Mouse (Mus musculus): ENCODE results near the gene A630023A22Rik. TPM values are rescaled to one million over a fixed set of nuclear protein-coding genes. Genes with fewer than 3 reads are reported as not detected.

Gene A630023A22Rik
- polyA plus RNA-seq, 1 experiment from 2014 or later: not detected

DNA sequence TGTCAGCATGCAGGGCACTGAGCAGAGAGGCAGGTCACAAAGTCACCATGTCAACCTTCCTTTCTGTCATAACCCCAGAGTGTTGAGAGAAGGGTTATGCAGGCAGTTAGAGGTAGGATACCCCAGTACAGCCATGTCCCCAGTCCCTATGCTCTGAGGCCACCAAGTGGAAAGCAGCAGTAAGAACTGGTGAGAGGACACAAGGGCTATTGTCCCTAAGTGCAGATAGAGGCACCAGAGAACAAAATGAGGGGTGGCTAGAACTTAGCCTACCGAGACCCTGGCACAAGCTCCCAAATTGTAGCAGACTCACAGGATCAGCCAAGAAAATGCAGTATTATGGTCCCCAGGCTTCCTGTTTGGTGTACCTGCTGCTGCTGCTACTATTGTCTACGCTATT, 85.6 kb downstream of the A630023A22Rik start:
- Histone ChIP-seq H3K9ac (no peak overlapping the region), H3K4me1 (replicated peaks) (no peaks in the 10 kb centered on the region), H3K4me3 (no peak overlapping the region), H3K36me3 (no peaks in the 10 kb centered on the region), H3K27ac (no peak overlapping the region), H3K4me2 (no peak overlapping the region), H3K9me3 (replicated peaks) (no peaks in the 10 kb centered on the region), H3K27me3 (no peaks in the 10 kb centered on the region)
- WGBS: 96% methylated on average over 2 of the region's 2 CpGs
- no peak for ATAC-seq (replicated peaks; ENCODE audit: insufficient number of reproducible peaks, insufficient read depth, low FRiP score, low read depth)

DNA sequence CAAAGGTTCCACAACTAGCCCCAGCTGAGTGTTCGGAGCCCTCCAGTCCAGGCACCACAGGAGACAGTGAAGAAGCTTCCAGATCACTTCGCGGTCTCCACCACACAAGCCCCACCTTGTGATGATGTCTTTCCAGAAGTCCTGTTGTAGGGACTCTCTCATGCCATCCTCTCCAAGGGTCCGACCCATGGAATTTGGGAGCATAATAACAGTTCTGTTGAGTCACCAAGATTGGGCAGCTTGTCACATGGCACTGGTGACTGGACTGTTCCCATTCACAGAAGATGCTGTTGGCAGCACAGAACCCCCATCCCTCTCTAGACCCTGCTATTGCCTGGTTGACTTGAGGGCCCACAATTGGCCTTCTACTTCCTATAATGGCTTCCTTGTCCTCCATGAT, 86.2 kb downstream of the A630023A22Rik start, which contains the start of gene Gm5460:
Gene Gm5460 (plus strand): TSS at position 378 of the 400 bp plus-strand sequence.
- no peak within 1 kb of the TSS for H3K4me3 ChIP-seq
- 82% methylated on average over 4 of the region's 4 CpGs for WGBS
- H3K27ac ChIP-seq: no peak within 1 kb of the TSS
- no peak within 1 kb of the TSS for H3K9ac ChIP-seq
- H3K4me2 ChIP-seq: no peak within 1 kb of the TSS
- no peaks in the 10 kb centered on the region for H3K4me1 ChIP-seq (replicated peaks)
- H3K9me3 ChIP-seq (replicated peaks): no peaks in the 10 kb centered on the region
- no peak for ATAC-seq (replicated peaks; ENCODE audit: insufficient number of reproducible peaks, insufficient read depth, low FRiP score, low read depth)
- no peaks in the 10 kb centered on the region for H3K27me3 ChIP-seq
- no peaks in the 10 kb centered on the region for H3K36me3 ChIP-seq

DNA sequence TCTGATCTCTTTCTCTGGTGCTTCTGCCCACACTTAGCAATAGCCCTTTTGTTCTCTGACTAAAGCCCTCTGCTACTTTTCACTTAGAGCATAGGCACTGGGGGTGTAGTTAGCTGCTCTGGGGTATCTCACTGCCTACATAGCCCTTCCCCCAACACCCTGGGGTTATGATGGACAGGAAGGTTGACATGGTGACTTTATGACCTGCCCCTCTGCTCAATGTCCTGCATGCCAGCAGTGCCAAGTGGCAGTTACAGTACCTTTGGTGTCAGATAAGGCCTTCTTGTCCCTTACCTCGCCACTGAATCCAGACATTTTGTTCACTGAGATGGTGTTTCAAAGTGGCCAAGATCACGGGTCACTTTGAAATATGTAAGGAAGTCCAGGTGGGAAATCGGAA, 87.5 kb downstream of the A630023A22Rik start, which contains the start of gene Gm30083:
Gene Gm30083 (minus strand): TSS at position 120 of the 400 bp plus-strand sequence.
- Histone ChIP-seq H3K9me3 (replicated peaks) (no peaks in the 10 kb centered on the region), H3K9ac (no peak within 1 kb of the TSS), H3K27me3 (no peaks in the 10 kb centered on the region), H3K4me3 (no peak within 1 kb of the TSS), H3K27ac (no peak within 1 kb of the TSS), H3K4me1 (replicated peaks) (no peaks in the 10 kb centered on the region), H3K4me2 (no peak within 1 kb of the TSS), H3K36me3 (no peaks in the 10 kb centered on the region)
- 72% methylated on average over 3 of the region's 3 CpGs for WGBS
- no peak for ATAC-seq (replicated peaks; ENCODE audit: insufficient number of reproducible peaks, insufficient read depth, low FRiP score, low read depth)

DNA sequence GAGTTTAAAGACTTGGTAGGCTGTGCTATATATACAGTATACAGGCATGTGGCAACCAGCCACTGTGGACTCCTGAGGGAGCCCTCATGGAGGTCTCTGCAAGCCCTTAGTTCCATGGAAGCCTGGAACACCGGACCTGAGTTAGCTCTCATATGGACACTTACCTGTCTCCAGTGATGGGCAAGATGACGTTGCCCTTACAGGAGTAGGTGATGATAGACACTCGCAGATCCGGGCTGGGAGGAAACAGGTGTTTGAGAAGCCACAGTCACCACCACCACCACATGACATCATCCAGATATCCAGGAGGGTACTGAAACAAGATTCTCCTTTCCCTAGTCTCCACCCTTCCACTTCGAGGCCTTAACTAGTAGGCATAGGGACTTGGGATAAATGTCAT, 100.2 kb downstream of the A630023A22Rik start:
- Histone ChIP-seq H3K27ac (no peak overlapping the region), H3K9me3 (replicated peaks) (no peaks in the 10 kb centered on the region), H3K4me2 (no peak overlapping the region), H3K4me1 (replicated peaks) (no peaks in the 10 kb centered on the region), H3K9ac (no peak overlapping the region), H3K27me3 (0 out of 2 replicates have a peak, but pooled peaks cover 3% of the 10 kb centered on the region), H3K4me3 (no peak overlapping the region), H3K36me3 (no peaks in the 10 kb centered on the region)
- WGBS: 82% methylated on average over 5 of the region's 5 CpGs
- ATAC-seq (replicated peaks; ENCODE audit: insufficient number of reproducible peaks, insufficient read depth, low FRiP score, low read depth): no peak

DNA sequence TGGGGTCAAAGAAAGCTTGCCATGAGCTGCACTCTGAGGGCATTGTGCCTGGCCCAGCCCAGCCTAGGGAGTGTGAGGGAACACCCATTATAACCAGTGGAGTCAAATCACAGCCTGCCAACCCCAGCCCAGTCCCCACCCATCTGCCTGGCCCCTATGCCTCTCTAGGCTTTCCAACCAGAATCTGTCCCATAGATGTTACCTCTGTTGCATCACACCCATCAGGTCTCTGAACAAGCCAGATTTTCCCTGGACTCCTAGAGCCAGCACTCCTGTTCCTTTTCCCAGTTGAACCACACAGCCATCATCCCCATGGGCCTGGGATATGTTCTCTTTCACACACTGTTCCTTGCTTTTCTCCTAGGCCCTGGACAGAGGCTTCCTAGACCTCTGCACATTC, 101.1 kb downstream of the A630023A22Rik start:
- Histone ChIP-seq H3K36me3 (no peaks in the 10 kb centered on the region), H3K4me2 (no peak overlapping the region), H3K9ac (no peak overlapping the region), H3K27me3 (0 out of 2 replicates have a peak, but pooled peaks cover 3% of the 10 kb centered on the region), H3K4me3 (no peak overlapping the region), H3K9me3 (replicated peaks) (no peaks in the 10 kb centered on the region), H3K4me1 (replicated peaks) (no peaks in the 10 kb centered on the region), H3K27ac (no peak overlapping the region)
- ATAC-seq (replicated peaks; ENCODE audit: insufficient number of reproducible peaks, insufficient read depth, low FRiP score, low read depth): no peak

Other genes with a start within 250 kb of the A630023A22Rik start
- 7.1 and 17.1 TPM in 2 replicates for gene Gdf10, start 179.2 kb downstream of the A630023A22Rik start, polyA plus RNA-seq (2015; fragmentation: Nextera tagmentation; extraction: Ambion mirVana)
- gene Gdf2, start 161.7 kb downstream of the A630023A22Rik start, polyA plus RNA-seq (2015; fragmentation: Nextera tagmentation; extraction: Ambion mirVana): 0.11 and 0.19 TPM in 2 replicates
- gene Rbp3, start 148.8 kb downstream of the A630023A22Rik start, polyA plus RNA-seq (2015; fragmentation: Nextera tagmentation; extraction: Ambion mirVana): 0.04 TPM in 1 of 2 replicates, not detected in the other
- 0.03 TPM in 1 of 2 replicates, not detected in the other for gene Zfp488, start 124.0 kb downstream of the A630023A22Rik start, polyA plus RNA-seq (2015; fragmentation: Nextera tagmentation; extraction: Ambion mirVana)
- gene Gm30083, start 87.6 kb downstream of the A630023A22Rik start, polyA plus RNA-seq (2015; fragmentation: Nextera tagmentation; extraction: Ambion mirVana): not detected in 2 replicates
- gene Gm5460, start 86.0 kb downstream of the A630023A22Rik start, polyA plus RNA-seq (2015; fragmentation: Nextera tagmentation; extraction: Ambion mirVana): not detected in 2 replicates
- not detected in 2 replicates for gene Antxrl, start 50.0 kb downstream of the A630023A22Rik start, polyA plus RNA-seq (2015; fragmentation: Nextera tagmentation; extraction: Ambion mirVana)
- 2.0 and 5.3 TPM in 2 replicates for gene Anxa8, start 16.8 kb downstream of the A630023A22Rik start, polyA plus RNA-seq (2015; fragmentation: Nextera tagmentation; extraction: Ambion mirVana)
- 0.13 and 0.15 TPM in 2 replicates for gene Npy4r, start 49.7 kb upstream of the A630023A22Rik start, polyA plus RNA-seq (2015; fragmentation: Nextera tagmentation; extraction: Ambion mirVana)
- gene Gprin2, start 98.9 kb upstream of the A630023A22Rik start, polyA plus RNA-seq (2015; fragmentation: Nextera tagmentation; extraction: Ambion mirVana): 0.10 and 0.11 TPM in 2 replicates
- gene Syt15, start 116.8 kb upstream of the A630023A22Rik start, polyA plus RNA-seq (2015; fragmentation: Nextera tagmentation; extraction: Ambion mirVana): 0.35 and 0.77 TPM in 2 replicates
- gene Shld2, start 207.7 kb upstream of the A630023A22Rik start, polyA plus RNA-seq (2015; fragmentation: Nextera tagmentation; extraction: Ambion mirVana): 8.0 and 8.6 TPM in 2 replicates
- 55.9 and 60.3 TPM in 2 replicates for gene Glud1, start 208.0 kb upstream of the A630023A22Rik start, polyA plus RNA-seq (2015; fragmentation: Nextera tagmentation; extraction: Ambion mirVana)